8 mouse cellular contexts compared by ENCODE assay signal in genomic region chr2:91458673-91459391, GRCm38 (mm10). TPM values are rescaled to one million over a fixed set of nuclear protein-coding genes. Genes with fewer than 3 reads are reported as not detected.
DNase-seq lines count a peak whose midpoint lies in the region; ATAC-seq lines count a peak whose summit lies in the region.

No protein-coding gene starts in this region.

- under 1% methylated on average over 32 of the region's 32 CpGs for WGBS in forebrain, embryonic 14.5 days
- under 1% methylated on average over 32 of the region's 32 CpGs for WGBS in intestine, embryonic 14.5 days
- under 1% methylated on average over 32 of the region's 32 CpGs for WGBS in liver, embryonic 11.5 days
- under 1% methylated on average over 32 of the region's 32 CpGs for WGBS in midbrain, embryonic 16.5 days

- H3K4me3 ChIP-seq in erythroblast, embryonic 14.5 days (replicated peaks): peak overlapping the region; percentile 58
- peak overlapping the region; percentile 61 for H3K4me3 ChIP-seq in forebrain, embryonic 14.5 days (ENCODE audit: low read depth, low read length)
- peak overlapping the region; percentile 88 for H3K4me3 ChIP-seq in intestine, embryonic 14.5 days (ENCODE audit: low read depth, low read length)
- H3K4me3 ChIP-seq in liver, embryonic 11.5 days (ENCODE audit: low read depth, low read length): peak overlapping the region; percentile 67
- H3K4me3 ChIP-seq in midbrain, embryonic 16.5 days (ENCODE audit: low read depth, low read length): peak overlapping the region; percentile 54

- H3K4me2 ChIP-seq in forebrain, embryonic 14.5 days (ENCODE audit: low read length): peak overlapping the region; percentile 90
- peak overlapping the region; percentile 68 for H3K4me2 ChIP-seq in intestine, embryonic 14.5 days (ENCODE audit: low read length)
- H3K4me2 ChIP-seq in liver, embryonic 11.5 days: peak overlapping the region; percentile 95
- H3K4me2 ChIP-seq in midbrain, embryonic 16.5 days (ENCODE audit: low read length): peak overlapping the region; percentile 83

- no peaks in the 10 kb centered on the region for H3K36me3 ChIP-seq in erythroblast, embryonic 14.5 days (ENCODE audit: control insufficient read depth)
- H3K36me3 ChIP-seq in forebrain, embryonic 14.5 days (ENCODE audit: control insufficient read depth, insufficient read depth, low read length): no peaks in the 10 kb centered on the region
- H3K36me3 ChIP-seq in intestine, embryonic 14.5 days (ENCODE audit: control insufficient read depth, insufficient read depth, low read length): no peaks in the 10 kb centered on the region
- no peaks in the 10 kb centered on the region for H3K36me3 ChIP-seq in liver, embryonic 11.5 days (ENCODE audit: control insufficient read depth, insufficient read depth, low read length)
- no peaks in the 10 kb centered on the region for H3K36me3 ChIP-seq in midbrain, embryonic 16.5 days (ENCODE audit: control insufficient read depth, insufficient read depth, low read length)

- ATAC-seq in erythroblast, adult 5-6 weeks (replicated peaks; ENCODE audit: low FRiP score, poor library complexity, severe bottlenecking): no peak
- peak; percentile 35 for ATAC-seq in forebrain, embryonic 14.5 days
- 0 out of 2 replicates have a peak, but pooled peaks have one; percentile 13 for ATAC-seq in intestine, embryonic 14.5 days (replicated peaks; ENCODE audit: low FRiP score, low TSS enrichment, low read depth)
- no peak for ATAC-seq in liver, embryonic 11.5 days (replicated peaks; ENCODE audit: low FRiP score)
- ATAC-seq in midbrain, embryonic 16.5 days: no peak

- H3K27me3 ChIP-seq in erythroblast, embryonic 14.5 days (ENCODE audit: control insufficient read depth): peaks cover 92% of the 10 kb centered on the region
- no peaks in the 10 kb centered on the region for H3K27me3 ChIP-seq in forebrain, embryonic 14.5 days (replicated peaks; ENCODE audit: control insufficient read depth, insufficient read depth, low read length)
- no peaks in the 10 kb centered on the region for H3K27me3 ChIP-seq in intestine, embryonic 14.5 days (replicated peaks; ENCODE audit: control insufficient read depth, insufficient read depth, low read length)
- H3K27me3 ChIP-seq in liver, embryonic 11.5 days (replicated peaks; ENCODE audit: control insufficient read depth, insufficient read depth, low read length): peaks cover 28% of the 10 kb centered on the region
- no peaks in the 10 kb centered on the region; the same call in 1 of the 2 replicates for H3K27me3 ChIP-seq in midbrain, embryonic 16.5 days (ENCODE audit: control insufficient read depth, insufficient read depth, low read depth, low read length)

- peaks cover 11% of the 10 kb centered on the region for H3K9me3 ChIP-seq in erythroblast, embryonic 14.5 days (ENCODE audit: control insufficient read depth, low read length)
- no peaks in the 10 kb centered on the region for H3K9me3 ChIP-seq in forebrain, embryonic 14.5 days (replicated peaks; ENCODE audit: control insufficient read depth, low read length)
- H3K9me3 ChIP-seq in intestine, embryonic 14.5 days (ENCODE audit: control insufficient read depth, low read length): no peaks in the 10 kb centered on the region
- peaks cover 5% of the 10 kb centered on the region; the same call in 1 of the 2 replicates for H3K9me3 ChIP-seq in liver, embryonic 11.5 days (ENCODE audit: control insufficient read depth, low read length)
- H3K9me3 ChIP-seq in midbrain, embryonic 16.5 days (replicated peaks; ENCODE audit: control insufficient read depth, low read length, poor library complexity, severe bottlenecking): no peaks in the 10 kb centered on the region

- H3K4me1 ChIP-seq in erythroblast, embryonic 14.5 days (ENCODE audit: control insufficient read depth): peaks cover 19% of the 10 kb centered on the region
- H3K4me1 ChIP-seq in forebrain, embryonic 14.5 days (ENCODE audit: control insufficient read depth, insufficient read depth, low read length): peaks cover 23% of the 10 kb centered on the region
- peaks cover 39% of the 10 kb centered on the region for H3K4me1 ChIP-seq in intestine, embryonic 14.5 days (replicated peaks; ENCODE audit: control insufficient read depth, insufficient read depth, low read length)
- H3K4me1 ChIP-seq in liver, embryonic 11.5 days (replicated peaks; ENCODE audit: control insufficient read depth, insufficient read depth, low read length): peaks cover 38% of the 10 kb centered on the region
- H3K4me1 ChIP-seq in midbrain, embryonic 16.5 days (ENCODE audit: control insufficient read depth, insufficient read depth, low read length): peaks cover 38% of the 10 kb centered on the region

- peak overlapping the region; percentile 85 for H3K9ac ChIP-seq in forebrain, embryonic 14.5 days (ENCODE audit: low read length)
- H3K9ac ChIP-seq in intestine, embryonic 14.5 days (ENCODE audit: low read length): peak overlapping the region; percentile 72
- peak overlapping the region; percentile 61 for H3K9ac ChIP-seq in liver, embryonic 11.5 days (ENCODE audit: low read depth, low read length)
- peak overlapping the region; percentile 68 for H3K9ac ChIP-seq in midbrain, embryonic 16.5 days (ENCODE audit: low read depth, low read length)

- peak; percentile 58 for DNase-seq in NIH3T3 (ENCODE audit: low read depth)
- DNase-seq in forebrain, embryonic 14.5 days (ENCODE audit: low spot score): peak; percentile 74
- peak; percentile 80 for DNase-seq in intestine, embryonic 14.5 days (ENCODE audit: low spot score)
- DNase-seq in liver, embryonic 11.5 days (ENCODE audit: low spot score): peak; percentile 60
- no peak for DNase-seq in layer of hippocampus, adult 11-12 months (ENCODE audit: low spot score)

- peak overlapping the region; percentile 83 for H3K27ac ChIP-seq in forebrain, embryonic 14.5 days (ENCODE audit: low read depth, low read length)
- H3K27ac ChIP-seq in intestine, embryonic 14.5 days (ENCODE audit: low read depth): peak overlapping the region; percentile 90
- peak overlapping the region; percentile 39; the same call in 1 of the 2 replicates for H3K27ac ChIP-seq in liver, embryonic 11.5 days (ENCODE audit: low read depth, low read length)
- H3K27ac ChIP-seq in midbrain, embryonic 16.5 days (ENCODE audit: low read length): peak overlapping the region; percentile 44

RNA-seq across cellular contexts. Expression of gene Lrp4, which starts 1.5 kb away (rescaled TPM):
- polyA plus RNA-seq in erythroblast, embryonic 14.5 days (2012): not detected in 2 replicates
- total RNA-seq in erythroblast, adult 5-6 weeks (2015; ENCODE audit: low replicate concordance): 0.19 and 0.42 TPM in 2 replicates
- 1.5 and 2.5 TPM in 2 replicates for total RNA-seq in erythroblast, adult 5-6 weeks (2017; ENCODE audit: low replicate concordance)
- polyA plus RNA-seq in forebrain, embryonic 14.5 days (2014; fragmentation: Nextera tagmentation; extraction: Ambion mirVana): 4.7 and 5.1 TPM in 2 replicates
- 7.8 and 8.5 TPM in 2 replicates for polyA plus RNA-seq in intestine, embryonic 14.5 days (2014; fragmentation: Nextera tagmentation; extraction: Ambion mirVana)
- 1.7 and 1.9 TPM in 2 replicates for polyA plus RNA-seq in liver, embryonic 11.5 days (2014; fragmentation: Nextera tagmentation; extraction: Ambion mirVana)
- 3.6 and 5.0 TPM in 2 replicates for polyA plus RNA-seq in midbrain, embryonic 16.5 days (2015; fragmentation: Nextera tagmentation; extraction: Ambion mirVana)

RNA-seq across cellular contexts. Expression of gene 1110051M20Rik, which starts 14.3 kb away (rescaled TPM):
- polyA plus RNA-seq in erythroblast, embryonic 14.5 days (2012): 0.09 and 0.18 TPM in 2 replicates
- 0.38 and 1.3 TPM in 2 replicates for total RNA-seq in erythroblast, adult 5-6 weeks (2015; ENCODE audit: low replicate concordance)
- 0.94 TPM in 1 of 2 replicates, not detected in the other for total RNA-seq in erythroblast, adult 5-6 weeks (2017; ENCODE audit: low replicate concordance)
- 168 and 170 TPM in 2 replicates for polyA plus RNA-seq in forebrain, embryonic 14.5 days (2014; fragmentation: Nextera tagmentation; extraction: Ambion mirVana)
- 53.1 and 64.5 TPM in 2 replicates for polyA plus RNA-seq in intestine, embryonic 14.5 days (2014; fragmentation: Nextera tagmentation; extraction: Ambion mirVana)
- polyA plus RNA-seq in liver, embryonic 11.5 days (2014; fragmentation: Nextera tagmentation; extraction: Ambion mirVana): 23.7 and 24.8 TPM in 2 replicates
- 173 and 178 TPM in 2 replicates for polyA plus RNA-seq in midbrain, embryonic 16.5 days (2015; fragmentation: Nextera tagmentation; extraction: Ambion mirVana)

Comparison
In these comparisons a context has a peak if more than half of its experiments do, and no peak if none do; other contexts are left out.
1. ATAC-seq: peak in forebrain, embryonic 14.5 days (single experiment) and intestine, embryonic 14.5 days (single experiment); none in erythroblast, adult 5-6 weeks (single experiment), liver, embryonic 11.5 days (single experiment) and midbrain, embryonic 16.5 days (single experiment).
2. H3K27ac ChIP-seq: peak in every context shown above with its lines; median percentile 90 in intestine, embryonic 14.5 days; 83 in forebrain, embryonic 14.5 days; 44 in midbrain, embryonic 16.5 days; 39 in liver, embryonic 11.5 days.
3. RNA of gene 1110051M20Rik, which starts 14.3 kb away (polyA plus RNA-seq): 173 to 178 TPM in midbrain, embryonic 16.5 days, 168 to 170 TPM in forebrain, embryonic 14.5 days, 53.1 to 64.5 TPM in intestine, embryonic 14.5 days and 23.7 to 24.8 TPM in liver, embryonic 11.5 days; 0.09 to 0.18 TPM in erythroblast, embryonic 14.5 days; every median in the first group is over 10 times any median in the second.
4. Peak in every context shown above with its lines, with median percentiles within 50 percentile points of each other: H3K4me3 ChIP-seq, H3K4me2 ChIP-seq and H3K9ac ChIP-seq.